Mouse (Mus musculus) kidney, postnatal 0 days (tissue): ENCODE data around the gene Tmem200b. TPM values are rescaled to one million over a fixed set of nuclear protein-coding genes. Genes with fewer than 3 reads are reported as not detected.

Source experiments
- ATAC-seq: fragments of 200-750 bp; cut with Nextera tagmentation; replicated peaks from 2 replicates; pipeline ENCODE4 v1.8.0; 2017; ENCODE audit warnings: low read depth, moderate number of reproducible peaks, moderate TSS enrichment, moderate library complexity; ENCODE audit not compliant: low FRiP score
- DNase-seq: peaks from one replicate; pipeline ENCODE4 v3.0.0-alpha.2; 2016; ENCODE audit warnings: low spot score
- H3K27ac ChIP-seq: fragments of 300-500 bp; sonication (generic); 2 replicates; pipeline ENCODE4 v1.5.1; 2014; ENCODE audit warnings: mild to moderate bottlenecking
- H3K27me3 ChIP-seq: fragments of 300-500 bp; sonication (generic); 2 replicates; pipeline ENCODE4 v1.6.1; 2014; ENCODE audit warnings: low read length, mixed read lengths; ENCODE audit not compliant: insufficient read depth
- H3K36me3 ChIP-seq: fragments of 300-500 bp; sonication (generic); 2 replicates; pipeline ENCODE4 v1.6.1; 2014; ENCODE audit warnings: low read length, mixed read lengths; ENCODE audit not compliant: insufficient read depth
- H3K4me1 ChIP-seq: fragments of 300-500 bp; sonication (generic); replicated peaks from 2 replicates; pipeline ENCODE4 v1.6.1; 2014; ENCODE audit warnings: antibody characterized with exemption, low read length, mixed read lengths; ENCODE audit not compliant: insufficient read depth
- H3K4me2 ChIP-seq: fragments of 300-500 bp; sonication (generic); 2 replicates; pipeline ENCODE4 v1.6.1; 2014; ENCODE audit warnings: mild to moderate bottlenecking, low read length, moderate library complexity, mixed read lengths
- H3K4me3 ChIP-seq: fragments of 300-500 bp; sonication (generic); replicated peaks from 2 replicates; pipeline ENCODE4 v1.5.1; 2014; ENCODE audit warnings: low read depth, low read length
- H3K9ac ChIP-seq: fragments of 300-500 bp; sonication (generic); 2 replicates; pipeline ENCODE4 v1.6.1; 2014; ENCODE audit warnings: low read depth, low read length
- H3K9me3 ChIP-seq: fragments of 300-500 bp; sonication (generic); replicated peaks from 2 replicates; pipeline ENCODE4 v1.6.1; 2016; ENCODE audit warnings: low read length, inconsistent platforms, mixed read lengths
- CTCF ChIP-seq: IDR thresholded peaks from 2 replicates; pipeline ENCODE4 v1.5.1; 2016; ENCODE audit warnings: antibody characterized with exemption, low read depth, mild to moderate bottlenecking, moderate library complexity
- WGBS: fragments of 180-500 bp; shearing (Covaris S2); extraction: QIAGEN DNeasy Blood & Tissue Kit; methylation state at CpG from one replicate; pipeline ENCODE4 v1.1.7; 2014; 5-methylcytosine and 5-hydroxymethylcytosine counted together
- polyA plus RNA-seq: library from polyadenylated mRNA; unstranded; fragments of >200 nt; fragmentation: Nextera tagmentation; extraction: Ambion mirVana; gene quantifications from 2 replicates; pipeline ENCODE4 v1.2.1, GENCODE M21; 2015

The Tmem200b gene
- polyA plus RNA-seq, 1 experiment from 2014 or later: 3.9 TPM

GRCm38 (mm10) chr4:131924096-131924810 is 2.7 kb downstream of the Tmem200b start:
- Histone ChIP-seq H3K9ac (no peak overlapping the region), H3K9me3 (no peaks in the 10 kb centered on the region), H3K27ac (no peak overlapping the region), H3K4me3 (no peak overlapping the region), H3K36me3 (peaks cover 30% of the 10 kb centered on the region; the same call in 1 of the 2 replicates), H3K4me1 (peaks cover 17% of the 10 kb centered on the region), H3K4me2 (no peak overlapping the region), H3K27me3 (peaks cover 13% of the 10 kb centered on the region; the same call in 1 of the 2 replicates)
- WGBS: 48% methylated on average over 6 of the region's 6 CpGs
- no peak for ATAC-seq
- peak; percentile 48 for DNase-seq
- TF ChIP-seq CTCF: no peak

DNA sequence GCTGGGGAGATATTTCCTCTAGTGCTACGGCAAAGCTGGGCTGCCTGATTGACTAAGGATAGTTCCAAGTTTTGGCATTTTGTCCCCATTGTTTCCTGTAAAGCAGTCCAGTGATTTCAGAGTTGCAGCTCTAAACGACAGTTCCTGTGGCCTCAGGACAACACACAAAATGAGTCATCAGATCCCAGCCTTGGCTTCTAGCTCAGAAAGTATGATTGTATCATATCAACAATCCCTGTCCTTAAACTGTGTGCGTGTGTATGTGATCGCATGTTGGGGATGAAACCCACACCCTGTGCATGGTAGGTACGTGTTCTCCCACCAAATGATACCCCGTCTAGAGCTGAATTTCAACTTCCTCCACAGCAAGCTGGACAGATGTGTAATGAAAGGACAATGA is 7.6 kb downstream of the Tmem200b start:
- no peak for TF ChIP-seq CTCF
- H3K27me3 ChIP-seq: no peaks in the 10 kb centered on the region
- peaks cover 37% of the 10 kb centered on the region for H3K36me3 ChIP-seq
- H3K9ac ChIP-seq: no peak overlapping the region
- no peak overlapping the region for H3K27ac ChIP-seq
- DNase-seq (no peak), ATAC-seq (no peak)
- H3K9me3 ChIP-seq: no peaks in the 10 kb centered on the region
- no peak overlapping the region for H3K4me2 ChIP-seq
- H3K4me1 ChIP-seq: no peaks in the 10 kb centered on the region
- H3K4me3 ChIP-seq: no peak overlapping the region
- WGBS: 76% methylated on average over 6 of the region's 6 CpGs

GRCm38 (mm10) chr4:131939459-131939858 is 17.9 kb downstream of the Tmem200b start:
- TF ChIP-seq CTCF: no peak
- WGBS: 62% methylated on average over 2 of the region's 2 CpGs

GRCm38 (mm10) chr4:131940846-131941245 is 19.3 kb downstream of the Tmem200b start:
- Histone ChIP-seq H3K4me3 (no peak overlapping the region), H3K27me3 (no peaks in the 10 kb centered on the region), H3K9me3 (no peaks in the 10 kb centered on the region), H3K4me2 (no peak overlapping the region), H3K27ac (no peak overlapping the region), H3K36me3 (0 out of 2 replicates have a peak, but pooled peaks cover under 1% of the 10 kb centered on the region), H3K9ac (no peak overlapping the region), H3K4me1 (no peaks in the 10 kb centered on the region)
- ATAC-seq: no peak
- no peak for DNase-seq
- TF ChIP-seq CTCF: no peak
- WGBS: 90% methylated on average over 4 of the region's 4 CpGs

More at GRCm38 (mm10) chr4:131939459-131939858, 17.9 kb downstream of the Tmem200b start:
- no peaks in the 10 kb centered on the region for H3K4me1 ChIP-seq
- ATAC-seq (no peak), DNase-seq (no peak)
- no peak overlapping the region for H3K4me2 ChIP-seq
- H3K27me3 ChIP-seq: no peaks in the 10 kb centered on the region
- H3K36me3 ChIP-seq: 0 out of 2 replicates have a peak, but pooled peaks cover 8% of the 10 kb centered on the region
- no peak overlapping the region for H3K27ac ChIP-seq
- H3K4me3 ChIP-seq: no peak overlapping the region
- no peaks in the 10 kb centered on the region for H3K9me3 ChIP-seq
- no peak overlapping the region for H3K9ac ChIP-seq

GRCm38 (mm10) chr4:131947848-131948247 is 26.3 kb downstream of the Tmem200b start:
- DNase-seq (no peak), ATAC-seq (no peak)
- 79% methylated on average over 11 of the region's 11 CpGs for WGBS
- Histone ChIP-seq H3K27me3 (no peaks in the 10 kb centered on the region), H3K27ac (peak overlapping the region; percentile 19; the same call in 1 of the 2 replicates), H3K9me3 (no peaks in the 10 kb centered on the region), H3K9ac (no peak overlapping the region), H3K4me1 (no peaks in the 10 kb centered on the region), H3K4me3 (no peak overlapping the region), H3K36me3 (no peaks in the 10 kb centered on the region), H3K4me2 (no peak overlapping the region)
- TF ChIP-seq CTCF: no peak

- DNase-seq (no peak), ATAC-seq (no peak)
- no peaks in the 10 kb centered on the region for H3K9me3 ChIP-seq
- H3K4me3 ChIP-seq: no peak overlapping the region
- no peak overlapping the region for H3K27ac ChIP-seq
- H3K4me1 ChIP-seq: no peaks in the 10 kb centered on the region
- no peaks in the 10 kb centered on the region for H3K36me3 ChIP-seq
- H3K4me2 ChIP-seq: no peak overlapping the region
- H3K9ac ChIP-seq: no peak overlapping the region
- TF ChIP-seq CTCF: no peak
- H3K27me3 ChIP-seq: no peaks in the 10 kb centered on the region
- 49% methylated on average over 5 of the region's 5 CpGs for WGBS
Measured at GRCm38 (mm10) chr4:131949903-131950302, 28.3 kb downstream of the Tmem200b start.
